Mouse (Mus musculus): Measurements from ENCODE around the gene P2rx4. TPM values are rescaled to one million over a fixed set of nuclear protein-coding genes. Genes with fewer than 3 reads are reported as not detected.
A peak's percentile ranks its signal among the peaks of the same experiment; 100 is the strongest.

Gene P2rx4
- total and polyA plus RNA-seq, 2 experiments from 2014 or later: 11.2 to 13.6 TPM

GRCm38 (mm10) chr5:122703574-122703973 is 3.8 kb upstream of the P2rx4 start:
- no peak overlapping the region for H3K4me3 ChIP-seq (ENCODE audit: low read depth, low read length)
- WGBS: 87% methylated on average over 2 of the region's 2 CpGs
- ATAC-seq: no peak
- H3K9me3 ChIP-seq (ENCODE audit: low read length): no peaks in the 10 kb centered on the region
- DNase-seq: no peak
- H3K4me2 ChIP-seq (ENCODE audit: low read depth): no peak overlapping the region
- no peak overlapping the region for H3K27ac ChIP-seq (ENCODE audit: low read depth, low read length)
- TF ChIP-seq CTCF (IDR thresholded peaks at IDR 0.05; ENCODE audit: low read depth): no peak
- H3K9ac ChIP-seq: no peak overlapping the region
- H3K27me3 ChIP-seq (ENCODE audit: insufficient read depth, low read length): no peaks in the 10 kb centered on the region
- H3K36me3 ChIP-seq (ENCODE audit: insufficient read depth): no peaks in the 10 kb centered on the region
- H3K4me1 ChIP-seq (ENCODE audit: insufficient read depth): 0 out of 2 replicates have a peak, but pooled peaks cover 7% of the 10 kb centered on the region

- DNase-seq (no peak), ATAC-seq (no peak)
- Histone ChIP-seq H3K9me3 (ENCODE audit: low read length) (no peaks in the 10 kb centered on the region), H3K27me3 (ENCODE audit: insufficient read depth, low read length) (no peaks in the 10 kb centered on the region), H3K4me3 (ENCODE audit: low read depth, low read length) (no peak overlapping the region), H3K9ac (no peak overlapping the region), H3K4me2 (ENCODE audit: low read depth) (no peak overlapping the region), H3K4me1 (ENCODE audit: insufficient read depth) (0 out of 2 replicates have a peak, but pooled peaks cover 7% of the 10 kb centered on the region), H3K36me3 (ENCODE audit: insufficient read depth) (no peaks in the 10 kb centered on the region), H3K27ac (ENCODE audit: low read depth, low read length) (no peak overlapping the region)
- WGBS: 87% methylated on average over 4 of the region's 4 CpGs
- TF ChIP-seq CTCF (IDR thresholded peaks at IDR 0.05; ENCODE audit: low read depth): no peak
Measured at GRCm38 (mm10) chr5:122704571-122704970, 2.8 kb upstream of the P2rx4 start.

GRCm38 (mm10) chr5:122705174-122705573 is 2.2 kb upstream of the P2rx4 start:
- TF ChIP-seq CTCF (IDR thresholded peaks at IDR 0.05; ENCODE audit: low read depth): no peak
- H3K4me2 ChIP-seq (ENCODE audit: low read depth): no peak overlapping the region
- no peak for ATAC-seq
- no peaks in the 10 kb centered on the region for H3K36me3 ChIP-seq (ENCODE audit: insufficient read depth)
- H3K9me3 ChIP-seq (ENCODE audit: low read length): no peaks in the 10 kb centered on the region
- 0 out of 2 replicates have a peak, but pooled peaks cover 7% of the 10 kb centered on the region for H3K4me1 ChIP-seq (ENCODE audit: insufficient read depth)
- DNase-seq: no peak
- H3K9ac ChIP-seq: no peak overlapping the region
- H3K27ac ChIP-seq (ENCODE audit: low read depth, low read length): no peak overlapping the region
- no peak overlapping the region for H3K4me3 ChIP-seq (ENCODE audit: low read depth, low read length)
- WGBS: 81% methylated on average over 3 of the region's 3 CpGs
- no peaks in the 10 kb centered on the region for H3K27me3 ChIP-seq (ENCODE audit: insufficient read depth, low read length)

GRCm38 (mm10) chr5:122706917-122707275 is 448 bp upstream of the P2rx4 start:
- DNase-seq (no peak), ATAC-seq (no peak; the same call in 1 of the 2 replicates)
- H3K27me3 ChIP-seq (ENCODE audit: insufficient read depth, low read length): no peaks in the 10 kb centered on the region
- TF ChIP-seq CTCF (IDR thresholded peaks at IDR 0.05; ENCODE audit: low read depth): no peak
- H3K9ac ChIP-seq: peak overlapping the region; percentile 85
- H3K4me1 ChIP-seq (ENCODE audit: insufficient read depth): 0 out of 2 replicates have a peak, but pooled peaks cover 7% of the 10 kb centered on the region
- H3K4me2 ChIP-seq (ENCODE audit: low read depth): peak overlapping the region; percentile 71
- H3K27ac ChIP-seq (ENCODE audit: low read depth, low read length): peak overlapping the region; percentile 92
- 40% methylated on average over 5 of the region's 5 CpGs for WGBS
- H3K4me3 ChIP-seq (ENCODE audit: low read depth, low read length): peak overlapping the region; percentile 71
- H3K36me3 ChIP-seq (ENCODE audit: insufficient read depth): no peaks in the 10 kb centered on the region
- H3K9me3 ChIP-seq (ENCODE audit: low read length): no peaks in the 10 kb centered on the region

- DNase-seq (no peak), ATAC-seq (no peak)
- Histone ChIP-seq H3K4me3 (ENCODE audit: low read depth, low read length) (no peak overlapping the region), H3K9ac (no peak overlapping the region), H3K4me2 (ENCODE audit: low read depth) (no peak overlapping the region), H3K9me3 (ENCODE audit: low read length) (no peaks in the 10 kb centered on the region), H3K36me3 (ENCODE audit: insufficient read depth) (no peaks in the 10 kb centered on the region), H3K27ac (ENCODE audit: low read depth, low read length) (no peak overlapping the region), H3K27me3 (ENCODE audit: insufficient read depth, low read length) (no peaks in the 10 kb centered on the region), H3K4me1 (ENCODE audit: insufficient read depth) (0 out of 2 replicates have a peak, but pooled peaks cover 7% of the 10 kb centered on the region)
- no peak for TF ChIP-seq CTCF (IDR thresholded peaks at IDR 0.05; ENCODE audit: low read depth)
- 90% methylated on average over 6 of the region's 6 CpGs for WGBS
Measured at GRCm38 (mm10) chr5:122708819-122709218, 1.5 kb downstream of the P2rx4 start.

- H3K4me2 ChIP-seq (ENCODE audit: low read depth): no peak overlapping the region
- 73% methylated on average over 1 of the region's 1 CpGs for WGBS
- no peak overlapping the region for H3K9ac ChIP-seq
- H3K27me3 ChIP-seq (ENCODE audit: insufficient read depth, low read length): no peaks in the 10 kb centered on the region
- DNase-seq (no peak), ATAC-seq (no peak)
- no peak overlapping the region for H3K4me3 ChIP-seq (ENCODE audit: low read depth, low read length)
- H3K9me3 ChIP-seq (ENCODE audit: low read length): no peaks in the 10 kb centered on the region
- H3K27ac ChIP-seq (ENCODE audit: low read depth, low read length): no peak overlapping the region
- H3K4me1 ChIP-seq (ENCODE audit: insufficient read depth): no peaks in the 10 kb centered on the region
- no peaks in the 10 kb centered on the region for H3K36me3 ChIP-seq (ENCODE audit: insufficient read depth)
- no peak for TF ChIP-seq CTCF (IDR thresholded peaks at IDR 0.05; ENCODE audit: low read depth)
Measured at GRCm38 (mm10) chr5:122715723-122716122, 8.4 kb downstream of the P2rx4 start.

- no peak overlapping the region for H3K9ac ChIP-seq
- no peaks in the 10 kb centered on the region for H3K4me1 ChIP-seq (ENCODE audit: insufficient read depth)
- ATAC-seq: no peak
- H3K27me3 ChIP-seq (ENCODE audit: insufficient read depth, low read length): no peaks in the 10 kb centered on the region
- WGBS: 94% methylated on average over 2 of the region's 2 CpGs
- TF ChIP-seq CTCF (IDR thresholded peaks at IDR 0.05; ENCODE audit: low read depth): no peak
- H3K27ac ChIP-seq (ENCODE audit: low read depth, low read length): no peak overlapping the region
- no peak overlapping the region for H3K4me3 ChIP-seq (ENCODE audit: low read depth, low read length)
- no peak overlapping the region for H3K4me2 ChIP-seq (ENCODE audit: low read depth)
- no peak for DNase-seq
- H3K36me3 ChIP-seq (ENCODE audit: insufficient read depth): no peaks in the 10 kb centered on the region
- no peaks in the 10 kb centered on the region for H3K9me3 ChIP-seq (ENCODE audit: low read length)
Measured at GRCm38 (mm10) chr5:122716793-122717192, 9.4 kb downstream of the P2rx4 start.
